Mouse (Mus musculus): ENCODE data around the gene A230050P20Rik. TPM values are rescaled to one million over a fixed set of nuclear protein-coding genes. Genes with fewer than 3 reads are reported as not detected.
"Not testable (repeated sequence)": the region's sequence is repeated elsewhere in the genome, so short reads cannot be mapped to it uniquely, and the experiment has no call there.

Gene A230050P20Rik
- polyA plus RNA-seq (2012; rRNA removed), result 237 and 256 TPM in 2 replicates

- H3K4me1 ChIP-seq (ENCODE audit: control insufficient read depth, insufficient read depth, low read length), result no peaks in the 10 kb centered on the region
- peak; percentile 69 for TF ChIP-seq POLR2A (IDR thresholded peaks at IDR 0.05; ENCODE audit: extremely low read depth, insufficient read depth, low read length)
- TF ChIP-seq CTCF (IDR thresholded peaks at IDR 0.05; ENCODE audit: extremely low read depth, insufficient read depth, low read length), result no peak
- peak within 1 kb of the TSS; percentile 66 for H3K27ac ChIP-seq (ENCODE audit: insufficient read depth, low read length)
- H3K4me3 ChIP-seq (ENCODE audit: insufficient read depth, low read length), result peak within 1 kb of the TSS; percentile 67
Observed at GRCm38 (mm10) chr9:20868448-20869001, at the start of gene A230050P20Rik. Gene A230050P20Rik (plus strand): TSS chr9:20868642.

GRCm38 (mm10) chr9:20820001-20820400, 48.4 kb upstream of the A230050P20Rik start:
- H3K4me1 ChIP-seq (ENCODE audit: control insufficient read depth, insufficient read depth, low read length), result no peaks in the 10 kb centered on the region
- no peak for TF ChIP-seq POLR2A (IDR thresholded peaks at IDR 0.05; ENCODE audit: extremely low read depth, insufficient read depth, low read length)
- TF ChIP-seq CTCF (IDR thresholded peaks at IDR 0.05; ENCODE audit: extremely low read depth, insufficient read depth, low read length), result no peak
- H3K27ac ChIP-seq (ENCODE audit: insufficient read depth, low read length), result no peak overlapping the region
- no peak overlapping the region for H3K4me3 ChIP-seq (ENCODE audit: insufficient read depth, low read length)

GRCm38 (mm10) chr9:20822821-20823220, 45.6 kb upstream of the A230050P20Rik start:
- no peak overlapping the region for H3K27ac ChIP-seq (ENCODE audit: insufficient read depth, low read length)

GRCm38 (mm10) chr9:20825781-20826180, 42.7 kb upstream of the A230050P20Rik start:
- TF ChIP-seq CTCF (IDR thresholded peaks at IDR 0.05; ENCODE audit: extremely low read depth, insufficient read depth, low read length) (no peak), POLR2A (IDR thresholded peaks at IDR 0.05; ENCODE audit: extremely low read depth, insufficient read depth, low read length) (no peak)
- H3K4me3 ChIP-seq (ENCODE audit: insufficient read depth, low read length), result no peak overlapping the region
- H3K4me1 ChIP-seq (ENCODE audit: control insufficient read depth, insufficient read depth, low read length), result peaks cover 1% of the 10 kb centered on the region; the same call in 1 of the 2 replicates
- no peak overlapping the region for H3K27ac ChIP-seq (ENCODE audit: insufficient read depth, low read length)

More at GRCm38 (mm10) chr9:20822821-20823220, 45.6 kb upstream of the A230050P20Rik start:
- Histone ChIP-seq H3K4me3 (ENCODE audit: insufficient read depth, low read length) (no peak overlapping the region), H3K4me1 (ENCODE audit: control insufficient read depth, insufficient read depth, low read length) (no peaks in the 10 kb centered on the region)
- no peak for TF ChIP-seq CTCF (IDR thresholded peaks at IDR 0.05; ENCODE audit: extremely low read depth, insufficient read depth, low read length)
- TF ChIP-seq POLR2A (IDR thresholded peaks at IDR 0.05; ENCODE audit: extremely low read depth, insufficient read depth, low read length), result no peak

- no peak for TF ChIP-seq CTCF (IDR thresholded peaks at IDR 0.05; ENCODE audit: extremely low read depth, insufficient read depth, low read length)
- no peak for TF ChIP-seq POLR2A (IDR thresholded peaks at IDR 0.05; ENCODE audit: extremely low read depth, insufficient read depth, low read length)
- H3K4me1 ChIP-seq (ENCODE audit: control insufficient read depth, insufficient read depth, low read length), result peaks cover 2% of the 10 kb centered on the region; the same call in 1 of the 2 replicates
- no peak overlapping the region for H3K4me3 ChIP-seq (ENCODE audit: insufficient read depth, low read length)
- H3K27ac ChIP-seq (ENCODE audit: insufficient read depth, low read length), result no peak overlapping the region
Observed at GRCm38 (mm10) chr9:20828127-20828526, 40.3 kb upstream of the A230050P20Rik start.

GRCm38 (mm10) chr9:20830901-20831643, 37.4 kb upstream of the A230050P20Rik start:
- H3K4me3 ChIP-seq (ENCODE audit: insufficient read depth, low read length), result no peak overlapping the region

GRCm38 (mm10) chr9:20834881-20835280, 33.6 kb upstream of the A230050P20Rik start:
- H3K4me3 ChIP-seq (ENCODE audit: insufficient read depth, low read length), result no peak overlapping the region
- TF ChIP-seq CTCF (IDR thresholded peaks at IDR 0.05; ENCODE audit: extremely low read depth, insufficient read depth, low read length) (no peak), POLR2A (IDR thresholded peaks at IDR 0.05; ENCODE audit: extremely low read depth, insufficient read depth, low read length) (no peak)
- peaks cover 2% of the 10 kb centered on the region; the same call in 1 of the 2 replicates for H3K4me1 ChIP-seq (ENCODE audit: control insufficient read depth, insufficient read depth, low read length)
- H3K27ac ChIP-seq (ENCODE audit: insufficient read depth, low read length), result no peak overlapping the region

More at GRCm38 (mm10) chr9:20830901-20831643, 37.4 kb upstream of the A230050P20Rik start:
- H3K27ac ChIP-seq (ENCODE audit: insufficient read depth, low read length), result no peak overlapping the region
- H3K4me1 ChIP-seq (ENCODE audit: control insufficient read depth, insufficient read depth, low read length), result peaks cover 2% of the 10 kb centered on the region; the same call in 1 of the 2 replicates
- peak; percentile 82 for TF ChIP-seq CTCF (IDR thresholded peaks at IDR 0.05; ENCODE audit: extremely low read depth, insufficient read depth, low read length)
- no peak for TF ChIP-seq POLR2A (IDR thresholded peaks at IDR 0.05; ENCODE audit: extremely low read depth, insufficient read depth, low read length)

GRCm38 (mm10) chr9:20835431-20835954, 32.9 kb upstream of the A230050P20Rik start:
- not testable (repeated sequence) for H3K4me3 ChIP-seq (ENCODE audit: insufficient read depth, low read length); H3K4me1 ChIP-seq (ENCODE audit: control insufficient read depth, insufficient read depth, low read length)

GRCm38 (mm10) chr9:20837184-20837947, 31.1 kb upstream of the A230050P20Rik start:
- no peaks in the 10 kb centered on the region for H3K4me1 ChIP-seq (ENCODE audit: control insufficient read depth, insufficient read depth, low read length)
- H3K4me3 ChIP-seq (ENCODE audit: insufficient read depth, low read length), result no peak overlapping the region
- no peak for TF ChIP-seq CTCF (IDR thresholded peaks at IDR 0.05; ENCODE audit: extremely low read depth, insufficient read depth, low read length)
- TF ChIP-seq POLR2A (IDR thresholded peaks at IDR 0.05; ENCODE audit: extremely low read depth, insufficient read depth, low read length), result no peak
- H3K27ac ChIP-seq (ENCODE audit: insufficient read depth, low read length), result no peak overlapping the region

More at GRCm38 (mm10) chr9:20835431-20835954, 32.9 kb upstream of the A230050P20Rik start:
- not testable (repeated sequence) for H3K27ac ChIP-seq (ENCODE audit: insufficient read depth, low read length)

All from cortical plate, adult 2 months (tissue).